Mouse (Mus musculus): Measurements from ENCODE around the gene Dab2. TPM values are rescaled to one million over a fixed set of nuclear protein-coding genes. Genes with fewer than 3 reads are reported as not detected.

The Dab2 gene
- total RNA-seq (2015; ENCODE audit: low replicate concordance) (not detected in 2 replicates), total RNA-seq (2017; ENCODE audit: low replicate concordance) (1.4 TPM in 1 of 2 replicates, not detected in the other)

- ATAC-seq (replicated peaks; ENCODE audit: low FRiP score, poor library complexity, severe bottlenecking): no peak
Observed at GRCm38 (mm10) chr15:6299554-6299953, at the start of gene Dab2. Gene Dab2, plus strand, starts transcription at chr15:6299788.

GRCm38 (mm10) chr15:6253471-6253870 lies 46.1 kb upstream of the Dab2 start:
- ATAC-seq (replicated peaks; ENCODE audit: low FRiP score, poor library complexity, severe bottlenecking): no peak

- ATAC-seq (replicated peaks; ENCODE audit: low FRiP score, poor library complexity, severe bottlenecking): no peak
Observed at GRCm38 (mm10) chr15:6254383-6254782, 45.2 kb upstream of the Dab2 start.

- ATAC-seq (replicated peaks; ENCODE audit: low FRiP score, poor library complexity, severe bottlenecking): no peak
Observed at GRCm38 (mm10) chr15:6257049-6257448, 42.5 kb upstream of the Dab2 start.

- ATAC-seq (replicated peaks; ENCODE audit: low FRiP score, poor library complexity, severe bottlenecking): no peak
Observed at GRCm38 (mm10) chr15:6259957-6260740, 39.4 kb upstream of the Dab2 start.

- ATAC-seq (replicated peaks; ENCODE audit: low FRiP score, poor library complexity, severe bottlenecking): no peak
Observed at GRCm38 (mm10) chr15:6260741-6261430, 38.7 kb upstream of the Dab2 start.

- no peak for ATAC-seq (replicated peaks; ENCODE audit: low FRiP score, poor library complexity, severe bottlenecking)
Observed at GRCm38 (mm10) chr15:6267147-6267758, 32.3 kb upstream of the Dab2 start.

GRCm38 (mm10) chr15:6278606-6279468 lies 20.8 kb upstream of the Dab2 start:
- no peak for ATAC-seq (replicated peaks; ENCODE audit: low FRiP score, poor library complexity, severe bottlenecking)

GRCm38 (mm10) chr15:6280021-6280451 lies 19.6 kb upstream of the Dab2 start:
- no peak for ATAC-seq (replicated peaks; ENCODE audit: low FRiP score, poor library complexity, severe bottlenecking)

GRCm38 (mm10) chr15:6283249-6283648 lies 16.3 kb upstream of the Dab2 start:
- no peak for ATAC-seq (replicated peaks; ENCODE audit: low FRiP score, poor library complexity, severe bottlenecking)

GRCm38 (mm10) chr15:6296071-6296470 lies 3.5 kb upstream of the Dab2 start:
- ATAC-seq (replicated peaks; ENCODE audit: low FRiP score, poor library complexity, severe bottlenecking): no peak

- ATAC-seq (replicated peaks; ENCODE audit: low FRiP score, poor library complexity, severe bottlenecking): no peak
Observed at GRCm38 (mm10) chr15:6298726-6299125, 862 bp upstream of the Dab2 start.

- ATAC-seq (replicated peaks; ENCODE audit: low FRiP score, poor library complexity, severe bottlenecking): no peak
Observed at GRCm38 (mm10) chr15:6302219-6302618, 2.6 kb downstream of the Dab2 start.

GRCm38 (mm10) chr15:6303822-6304221 lies 4.2 kb downstream of the Dab2 start:
- no peak for ATAC-seq (replicated peaks; ENCODE audit: low FRiP score, poor library complexity, severe bottlenecking)

GRCm38 (mm10) chr15:6309633-6310032 lies 10.0 kb downstream of the Dab2 start:
- ATAC-seq (replicated peaks; ENCODE audit: low FRiP score, poor library complexity, severe bottlenecking): no peak

GRCm38 (mm10) chr15:6310417-6310816 lies 10.8 kb downstream of the Dab2 start:
- no peak for ATAC-seq (replicated peaks; ENCODE audit: low FRiP score, poor library complexity, severe bottlenecking)

- no peak for ATAC-seq (replicated peaks; ENCODE audit: low FRiP score, poor library complexity, severe bottlenecking)
Observed at GRCm38 (mm10) chr15:6312396-6312795, 12.8 kb downstream of the Dab2 start.

GRCm38 (mm10) chr15:6319352-6319751 lies 19.8 kb downstream of the Dab2 start:
- no peak for ATAC-seq (replicated peaks; ENCODE audit: low FRiP score, poor library complexity, severe bottlenecking)

GRCm38 (mm10) chr15:6320501-6320900 lies 20.9 kb downstream of the Dab2 start:
- ATAC-seq (replicated peaks; ENCODE audit: low FRiP score, poor library complexity, severe bottlenecking): no peak

GRCm38 (mm10) chr15:6321263-6321662 lies 21.7 kb downstream of the Dab2 start:
- no peak for ATAC-seq (replicated peaks; ENCODE audit: low FRiP score, poor library complexity, severe bottlenecking)

Data from erythroblast, adult 5-6 weeks (primary cell).